Mouse (Mus musculus): ENCODE data around the gene Ube3c. TPM values are rescaled to one million over a fixed set of nuclear protein-coding genes. Genes with fewer than 3 reads are reported as not detected.

Ube3c gene
- 29.5 and 29.9 TPM in 2 replicates for polyA plus RNA-seq (2015; fragmentation: Nextera tagmentation; extraction: Ambion mirVana)

GRCm38 (mm10) chr5:29568848-29569377, at the start of gene Ube3c:
Gene Ube3c, plus strand, starts transcription at chr5:29569242.

Other genes with a start within 250 kb of the Ube3c start
- gene Lmbr1, start 190.9 kb upstream of the Ube3c start, polyA plus RNA-seq (2015; fragmentation: Nextera tagmentation; extraction: Ambion mirVana) = 38.9 and 40.5 TPM in 2 replicates
- 13.3 and 13.6 TPM in 2 replicates for gene Nom1, start 134.6 kb upstream of the Ube3c start, polyA plus RNA-seq (2015; fragmentation: Nextera tagmentation; extraction: Ambion mirVana)
- gene Mnx1, start 90.8 kb upstream of the Ube3c start, polyA plus RNA-seq (2015; fragmentation: Nextera tagmentation; extraction: Ambion mirVana) = 1.4 and 1.7 TPM in 2 replicates
- 257 and 266 TPM in 2 replicates for gene Dnajb6, start 166.4 kb downstream of the Ube3c start, polyA plus RNA-seq (2015; fragmentation: Nextera tagmentation; extraction: Ambion mirVana)
- gene Gm5129, start 166.7 kb downstream of the Ube3c start, polyA plus RNA-seq (2015; fragmentation: Nextera tagmentation; extraction: Ambion mirVana) = not detected in 2 replicates